Mouse (Mus musculus): ENCODE measurements around the gene Pde2a. TPM values are rescaled to one million over a fixed set of nuclear protein-coding genes. Genes with fewer than 3 reads are reported as not detected.
"Not testable (repeated sequence)": the region's sequence is repeated elsewhere in the genome, so short reads cannot be mapped to it uniquely, and the experiment has no call there.

The Pde2a gene
- polyA plus RNA-seq, 1 experiment, result not detected

DNA sequence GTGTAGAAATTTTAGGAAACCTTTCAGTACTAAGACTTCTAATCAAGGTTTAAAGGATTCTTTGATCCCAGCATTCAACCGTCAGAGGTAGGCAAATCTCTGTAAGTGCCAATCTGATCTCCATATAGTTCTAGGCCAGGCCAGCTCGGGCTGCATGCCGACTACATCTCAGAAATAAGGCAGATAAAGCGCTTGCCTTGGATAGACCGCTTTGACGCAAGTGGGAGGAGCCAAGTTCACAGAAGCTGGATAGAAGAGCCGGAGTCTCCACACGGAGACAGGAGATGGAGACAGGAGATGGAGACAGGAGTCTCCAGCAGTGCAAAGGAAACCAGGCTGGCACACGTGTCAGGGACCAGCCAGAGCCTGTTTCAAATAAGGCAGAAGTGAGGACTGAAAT is 118.3 kb downstream of the Pde2a start:
- TF ChIP-seq POLR2A (IDR thresholded peaks at IDR 0.05; ENCODE audit: low read depth, low read length) (no peak), CTCF (IDR thresholded peaks at IDR 0.05; ENCODE audit: borderline replicate concordance, insufficient read depth, low read length) (no peak)
- Histone ChIP-seq H3K4me3 (ENCODE audit: insufficient read depth, low read length) (no peak overlapping the region), H3K27ac (ENCODE audit: insufficient read depth, low read length) (no peak overlapping the region), H3K4me1 (ENCODE audit: control insufficient read depth, insufficient read depth, low read length) (peaks cover 2% of the 10 kb centered on the region; the same call in 1 of the 2 replicates)

DNA sequence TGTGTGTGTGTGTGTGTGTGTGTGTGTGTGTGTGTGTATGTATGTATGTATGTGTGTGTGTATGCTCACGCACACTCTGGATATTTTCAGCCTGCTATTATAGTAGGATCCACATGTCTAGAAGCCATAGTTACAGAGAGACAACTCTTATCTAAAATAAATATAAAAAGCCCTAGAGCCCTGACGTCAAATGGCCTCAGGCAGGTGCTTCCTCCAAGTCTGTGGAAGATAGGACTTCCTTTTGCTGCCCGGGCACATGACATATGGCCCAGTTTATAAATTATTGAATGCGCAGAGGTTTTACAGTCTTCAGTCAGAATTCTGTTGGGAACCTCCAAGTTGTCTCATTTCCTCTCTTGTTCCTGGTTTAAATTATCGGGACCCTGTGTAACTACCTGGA is 119.2 kb downstream of the Pde2a start:
- TF ChIP-seq POLR2A (IDR thresholded peaks at IDR 0.05; ENCODE audit: low read depth, low read length), result no peak
- TF ChIP-seq CTCF (IDR thresholded peaks at IDR 0.05; ENCODE audit: borderline replicate concordance, insufficient read depth, low read length), result no peak
- peaks cover 2% of the 10 kb centered on the region; the same call in 1 of the 2 replicates for H3K4me1 ChIP-seq (ENCODE audit: control insufficient read depth, insufficient read depth, low read length)

DNA sequence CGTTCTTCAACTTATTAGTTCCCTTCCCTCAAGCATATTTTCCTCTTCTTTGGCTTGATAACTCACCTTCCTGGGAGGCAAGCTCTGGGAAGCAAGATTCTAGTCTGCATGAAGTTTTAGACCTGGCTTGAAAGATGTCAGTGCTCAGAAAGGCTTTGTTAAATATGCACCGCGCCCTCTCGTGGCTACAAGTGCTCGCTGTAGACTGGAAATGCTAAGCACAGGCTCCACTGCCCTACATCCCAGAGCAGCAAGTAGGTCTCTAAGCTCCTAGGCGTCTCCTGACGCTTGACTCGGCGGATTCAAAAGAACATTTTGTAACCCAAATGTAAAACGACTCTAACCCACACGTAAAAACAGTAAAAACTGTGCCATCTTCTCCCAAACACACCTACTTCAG is 119.6 kb downstream of the Pde2a start:
- TF ChIP-seq CTCF (IDR thresholded peaks at IDR 0.05; ENCODE audit: borderline replicate concordance, insufficient read depth, low read length) (peak; percentile 75; the same call in 1 of the 2 replicates), POLR2A (IDR thresholded peaks at IDR 0.05; ENCODE audit: low read depth, low read length) (no peak)
- Histone ChIP-seq H3K4me1 (ENCODE audit: control insufficient read depth, insufficient read depth, low read length) (peaks cover 2% of the 10 kb centered on the region; the same call in 1 of the 2 replicates), H3K27ac (ENCODE audit: insufficient read depth, low read length) (no peak overlapping the region), H3K4me3 (ENCODE audit: insufficient read depth, low read length) (no peak overlapping the region)

More for the DNA sequence above, 119.2 kb downstream of the Pde2a start:
- no peak overlapping the region for H3K4me3 ChIP-seq (ENCODE audit: insufficient read depth, low read length)
- H3K27ac ChIP-seq (ENCODE audit: insufficient read depth, low read length), result no peak overlapping the region

DNA sequence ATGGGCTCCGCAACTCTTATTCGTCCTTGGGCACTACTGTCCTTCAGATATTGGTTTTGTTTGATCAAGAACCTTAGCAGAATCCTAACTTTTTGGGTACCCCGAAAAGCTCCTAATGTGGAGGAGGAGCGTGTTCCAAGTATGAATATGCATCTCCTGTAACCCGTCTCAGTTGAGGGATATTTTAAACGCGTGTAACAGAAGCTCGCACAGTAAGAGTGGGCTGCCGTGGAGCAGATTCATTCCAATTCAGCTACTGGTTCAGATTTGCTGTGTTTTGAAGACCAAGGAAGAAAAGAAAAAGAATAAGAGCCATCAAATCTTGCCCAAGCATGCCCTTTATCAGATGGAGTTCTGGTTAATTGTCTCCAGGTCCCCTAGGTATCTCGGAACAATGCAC is 120.2 kb downstream of the Pde2a start:
- Histone ChIP-seq H3K4me1 (ENCODE audit: control insufficient read depth, insufficient read depth, low read length) (peaks cover 2% of the 10 kb centered on the region; the same call in 1 of the 2 replicates), H3K4me3 (ENCODE audit: insufficient read depth, low read length) (no peak overlapping the region), H3K27ac (ENCODE audit: insufficient read depth, low read length) (no peak overlapping the region)
- TF ChIP-seq CTCF (IDR thresholded peaks at IDR 0.05; ENCODE audit: borderline replicate concordance, insufficient read depth, low read length), result no peak
- TF ChIP-seq POLR2A (IDR thresholded peaks at IDR 0.05; ENCODE audit: low read depth, low read length), result no peak

DNA sequence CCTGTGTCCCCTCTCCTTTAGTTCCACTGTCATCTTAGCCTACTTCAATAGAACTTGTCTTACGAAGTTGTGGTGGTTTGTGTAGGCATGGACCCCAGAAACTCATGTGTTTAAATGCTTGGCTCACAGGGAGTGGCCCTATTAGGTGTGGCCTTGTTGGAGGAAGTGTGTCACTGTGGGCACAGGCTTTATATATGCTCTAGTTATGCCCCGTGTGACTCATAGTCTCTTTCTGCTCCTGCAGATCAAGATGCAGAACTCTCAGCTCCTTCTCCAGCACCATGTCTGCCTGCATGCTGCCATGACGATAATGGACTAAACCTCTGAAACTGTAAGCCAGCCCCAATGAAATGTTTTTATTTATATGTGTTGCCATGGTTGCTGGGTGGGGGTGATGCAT is 126.2 kb downstream of the Pde2a start:
- no peak overlapping the region for H3K27ac ChIP-seq (ENCODE audit: insufficient read depth, low read length)
- no peak for TF ChIP-seq POLR2A (IDR thresholded peaks at IDR 0.05; ENCODE audit: low read depth, low read length)
- no peak for TF ChIP-seq CTCF (IDR thresholded peaks at IDR 0.05; ENCODE audit: borderline replicate concordance, insufficient read depth, low read length)
- H3K4me3 ChIP-seq (ENCODE audit: insufficient read depth, low read length), result no peak overlapping the region
- H3K4me1 ChIP-seq (ENCODE audit: control insufficient read depth, insufficient read depth, low read length), result peaks cover 10% of the 10 kb centered on the region

DNA sequence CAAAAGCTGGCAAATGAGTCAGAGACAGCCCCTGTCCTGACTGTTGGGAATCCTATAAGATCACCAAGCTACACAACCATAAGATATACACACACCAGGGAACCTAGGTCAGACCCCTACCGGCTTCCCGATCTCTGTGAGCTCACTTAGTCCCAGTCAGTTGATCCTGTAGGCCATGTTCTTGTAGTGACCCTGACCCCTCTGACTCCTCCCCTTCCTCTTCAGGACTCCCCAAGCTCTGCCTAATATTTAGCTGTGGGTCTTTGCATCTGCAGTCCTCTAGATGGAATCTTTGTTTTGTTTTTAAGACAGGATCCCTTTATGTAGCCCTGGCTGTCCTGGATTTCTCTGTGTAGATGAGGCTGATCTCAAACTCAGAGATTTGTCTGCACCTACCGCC is 127.8 kb downstream of the Pde2a start:
- no peak overlapping the region for H3K27ac ChIP-seq (ENCODE audit: insufficient read depth, low read length)
- peaks cover 10% of the 10 kb centered on the region for H3K4me1 ChIP-seq (ENCODE audit: control insufficient read depth, insufficient read depth, low read length)
- no peak overlapping the region for H3K4me3 ChIP-seq (ENCODE audit: insufficient read depth, low read length)
- TF ChIP-seq CTCF (IDR thresholded peaks at IDR 0.05; ENCODE audit: borderline replicate concordance, insufficient read depth, low read length) (no peak), POLR2A (IDR thresholded peaks at IDR 0.05; ENCODE audit: low read depth, low read length) (no peak)

DNA sequence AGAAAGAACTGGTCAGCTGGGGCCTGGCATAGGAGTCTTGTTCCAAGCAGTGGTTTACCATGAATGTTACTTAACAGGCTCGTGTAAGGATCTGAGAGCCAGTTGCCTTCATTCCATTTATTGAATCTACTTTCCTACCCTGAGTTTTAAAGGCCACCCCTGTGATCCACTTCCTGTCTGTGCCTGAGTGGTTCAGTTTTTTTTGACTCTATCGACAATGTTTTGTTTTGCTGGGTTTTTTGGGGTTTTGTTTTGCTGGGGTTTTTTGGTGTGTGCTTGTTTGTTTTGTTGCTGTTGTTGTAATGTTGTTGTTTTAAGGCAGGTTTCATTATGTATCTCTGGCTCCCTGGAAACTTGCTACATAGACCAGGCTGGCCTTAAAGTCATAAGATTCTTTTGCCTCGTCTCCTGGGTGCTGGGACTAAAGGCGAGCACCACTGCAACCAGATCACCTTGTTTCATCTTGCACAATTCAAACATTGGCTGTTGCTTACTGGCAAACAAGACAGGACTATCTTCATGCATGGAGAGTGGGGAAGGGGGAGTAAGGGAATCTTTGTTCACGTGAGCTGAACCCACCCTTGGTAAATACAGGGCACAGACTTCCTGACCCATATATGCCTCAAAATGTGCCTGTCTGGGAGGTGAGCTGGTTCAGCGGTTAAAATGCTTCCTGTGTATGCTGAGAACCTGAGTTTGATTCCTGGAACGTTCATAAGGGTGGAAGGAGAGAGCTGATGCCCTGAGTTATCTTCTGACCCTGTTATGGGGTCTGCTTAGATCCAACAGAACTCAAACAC is 129.4 kb downstream of the Pde2a start:
- peak overlapping the region; percentile 14 for H3K27ac ChIP-seq (ENCODE audit: insufficient read depth, low read length)
- no peak for TF ChIP-seq POLR2A (IDR thresholded peaks at IDR 0.05; ENCODE audit: low read depth, low read length)
- no peak for TF ChIP-seq CTCF (IDR thresholded peaks at IDR 0.05; ENCODE audit: borderline replicate concordance, insufficient read depth, low read length)
- H3K4me1 ChIP-seq (ENCODE audit: control insufficient read depth, insufficient read depth, low read length), result peaks cover 10% of the 10 kb centered on the region
- H3K4me3 ChIP-seq (ENCODE audit: insufficient read depth, low read length), result no peak overlapping the region

DNA sequence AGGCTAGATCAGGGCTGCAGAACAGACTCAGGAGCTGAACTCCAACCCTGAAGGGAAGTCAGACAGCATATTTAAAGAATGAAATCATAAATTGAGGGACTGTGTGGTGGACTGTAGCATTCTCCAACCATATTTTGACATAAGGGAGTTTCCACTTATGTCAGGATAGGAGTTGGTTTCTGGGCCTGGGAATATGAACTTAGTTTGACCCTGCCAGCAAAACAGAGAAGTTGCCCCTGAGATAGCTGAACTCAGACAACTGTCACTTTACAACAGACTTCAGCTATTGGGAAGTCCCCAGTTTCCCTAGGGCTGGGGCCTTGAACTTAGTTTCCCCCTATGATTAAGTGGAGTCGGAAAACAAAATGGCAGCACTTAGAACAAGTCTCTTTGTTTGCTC is 130.0 kb downstream of the Pde2a start:
- Histone ChIP-seq H3K4me3 (ENCODE audit: insufficient read depth, low read length) (no peak overlapping the region), H3K27ac (ENCODE audit: insufficient read depth, low read length) (peak overlapping the region; percentile 40; the same call in 1 of the 2 replicates), H3K4me1 (ENCODE audit: control insufficient read depth, insufficient read depth, low read length) (peaks cover 10% of the 10 kb centered on the region)
- no peak for TF ChIP-seq CTCF (IDR thresholded peaks at IDR 0.05; ENCODE audit: borderline replicate concordance, insufficient read depth, low read length)
- TF ChIP-seq POLR2A (IDR thresholded peaks at IDR 0.05; ENCODE audit: low read depth, low read length), result no peak

DNA sequence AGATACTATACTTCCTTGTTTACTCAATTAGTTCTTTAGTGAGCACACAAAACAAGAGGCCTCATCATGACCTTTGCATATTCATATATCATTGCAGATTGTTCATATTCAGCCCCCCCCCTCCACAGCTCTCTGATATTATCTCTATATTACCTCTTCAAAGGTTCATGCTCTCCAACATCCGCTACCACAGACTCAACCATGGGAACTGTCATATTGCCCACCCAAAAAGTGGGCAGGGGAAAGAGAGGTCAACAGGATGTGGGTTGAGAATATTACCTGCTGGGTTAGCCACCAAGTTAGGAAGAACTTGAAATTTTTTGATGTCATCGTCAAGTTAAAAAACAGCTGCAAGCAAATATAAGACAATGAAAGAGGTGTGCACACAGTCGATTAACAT is 134.0 kb downstream of the Pde2a start:
- not testable (repeated sequence) for H3K27ac ChIP-seq (ENCODE audit: insufficient read depth, low read length); H3K4me1 ChIP-seq (ENCODE audit: control insufficient read depth, insufficient read depth, low read length); H3K4me3 ChIP-seq (ENCODE audit: insufficient read depth, low read length)

DNA sequence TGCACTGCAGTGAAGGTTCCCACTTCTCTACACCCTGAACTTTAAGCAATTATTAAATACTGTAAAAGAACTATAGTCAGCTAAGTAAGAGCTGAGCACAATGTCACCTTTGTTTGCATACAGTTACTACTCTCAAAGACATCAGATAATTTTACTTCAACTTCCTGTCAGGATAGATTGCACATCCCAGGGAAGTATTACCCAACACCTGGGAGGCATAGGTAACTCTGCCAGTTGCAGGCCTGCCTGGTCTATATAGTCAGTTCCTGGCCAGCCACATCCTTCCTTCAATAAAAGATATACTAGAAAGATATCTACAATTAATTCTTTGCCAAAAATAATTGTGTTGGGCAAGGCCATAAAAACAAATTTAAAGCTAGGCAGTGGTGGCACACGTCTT is 135.9 kb downstream of the Pde2a start:
- H3K27ac ChIP-seq (ENCODE audit: insufficient read depth, low read length), result no peak overlapping the region
- no peak for TF ChIP-seq POLR2A (IDR thresholded peaks at IDR 0.05; ENCODE audit: low read depth, low read length)
- no peak overlapping the region for H3K4me3 ChIP-seq (ENCODE audit: insufficient read depth, low read length)
- H3K4me1 ChIP-seq (ENCODE audit: control insufficient read depth, insufficient read depth, low read length), result no peaks in the 10 kb centered on the region

DNA sequence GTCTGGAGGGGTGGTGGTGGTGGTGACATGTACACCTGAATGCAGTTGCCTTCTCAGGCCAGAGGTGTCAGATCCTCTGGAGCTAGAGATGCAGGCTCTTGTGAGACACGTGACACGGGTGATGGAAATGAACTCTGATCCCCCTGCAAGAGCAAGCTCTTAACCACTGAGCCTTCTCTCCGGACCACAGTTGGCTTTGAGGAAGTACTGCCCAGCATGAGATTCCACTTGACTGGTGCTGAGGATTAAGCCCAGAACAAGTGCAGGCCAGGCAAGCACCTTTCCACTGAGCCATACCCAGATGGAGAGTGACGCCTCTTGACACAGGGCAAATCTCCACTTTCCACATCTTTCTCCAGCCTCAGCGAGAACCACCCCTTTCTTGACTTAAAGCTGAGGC is 137.9 kb downstream of the Pde2a start:
- H3K27ac ChIP-seq (ENCODE audit: insufficient read depth, low read length); H3K4me3 ChIP-seq (ENCODE audit: insufficient read depth, low read length); H3K4me1 ChIP-seq (ENCODE audit: control insufficient read depth, insufficient read depth, low read length): not testable (repeated sequence)

Other genes starting within 250 kb of the Pde2a start
- gene Atg16l2, start 119.4 kb upstream of the Pde2a start, polyA plus RNA-seq (2011; ENCODE audit: insufficient read length, low read depth, missing spikeins), result 14.1 and 16.3 TPM in 2 replicates
- 13.1 and 13.5 TPM in 2 replicates for gene Stard10, start 104.6 kb upstream of the Pde2a start, polyA plus RNA-seq (2011; ENCODE audit: insufficient read length, low read depth, missing spikeins)
- gene Arap1, start 73.6 kb upstream of the Pde2a start, polyA plus RNA-seq (2011; ENCODE audit: insufficient read length, low read depth, missing spikeins), result 64.2 and 115 TPM in 2 replicates
- 0.54 and 0.95 TPM in 2 replicates for gene Gm45837, start 10.8 kb upstream of the Pde2a start, polyA plus RNA-seq (2011; ENCODE audit: insufficient read length, low read depth, missing spikeins)
- not detected in 2 replicates for gene Art2b, start 163.9 kb downstream of the Pde2a start, polyA plus RNA-seq (2011; ENCODE audit: insufficient read length, low read depth, missing spikeins)
- gene Clpb, start 241.9 kb downstream of the Pde2a start, polyA plus RNA-seq (2011; ENCODE audit: insufficient read length, low read depth, missing spikeins), result 21.7 and 25.7 TPM in 2 replicates